Mouse (Mus musculus) lung, postnatal 0 days (tissue): ENCODE measurements around the gene Gabra3. TPM values are rescaled to one million over a fixed set of nuclear protein-coding genes. Genes with fewer than 3 reads are reported as not detected.

ENCODE experiments used
- ATAC-seq: fragments of 200-750 bp; cut with Nextera tagmentation; 2 replicates; pipeline ENCODE4 v1.8.0; 2017; ENCODE audit warnings: moderate library complexity
- DNase-seq: peaks from one replicate; pipeline ENCODE4 v3.0.0-alpha.2; 2016; ENCODE audit warnings: low spot score
- H3K27ac ChIP-seq: fragments of 300-500 bp; sonication (generic); 2 replicates; pipeline ENCODE4 v1.5.1; 2014; ENCODE audit warnings: antibody characterized with exemption, mild to moderate bottlenecking, low read length, mixed read lengths
- H3K27me3 ChIP-seq: fragments of 300-500 bp; sonication (generic); replicated peaks from 2 replicates; pipeline ENCODE4 v1.6.1; 2014; ENCODE audit warnings: low read length, mixed read lengths; ENCODE audit not compliant: insufficient read depth
- H3K36me3 ChIP-seq: fragments of 300-500 bp; sonication (generic); 2 replicates; pipeline ENCODE4 v1.6.1; 2014; ENCODE audit warnings: low read length, mixed read lengths; ENCODE audit not compliant: insufficient read depth
- H3K4me1 ChIP-seq: fragments of 300-500 bp; sonication (generic); 2 replicates; pipeline ENCODE4 v1.6.1; 2014; ENCODE audit warnings: antibody characterized with exemption, low read depth, low read length, mixed read lengths; ENCODE audit not compliant: insufficient read depth
- H3K4me2 ChIP-seq: fragments of 300-500 bp; sonication (generic); replicated peaks from 2 replicates; pipeline ENCODE4 v1.6.1; 2014; ENCODE audit warnings: low read depth, mild to moderate bottlenecking, low read length, moderate library complexity, mixed read lengths
- H3K4me3 ChIP-seq: fragments of 300-500 bp; sonication (generic); 2 replicates; pipeline ENCODE4 v1.5.1; 2014; ENCODE audit warnings: low read depth, low read length
- H3K9ac ChIP-seq: fragments of 300-500 bp; sonication (generic); replicated peaks from 2 replicates; pipeline ENCODE4 v1.6.1; 2014; ENCODE audit warnings: low read depth, mild to moderate bottlenecking
- H3K9me3 ChIP-seq: fragments of 300-500 bp; sonication (generic); 2 replicates; pipeline ENCODE4 v1.6.1; 2016; ENCODE audit warnings: low read length, mixed read lengths
- CTCF ChIP-seq: IDR thresholded peaks from 2 replicates; pipeline ENCODE4 v1.5.1; 2016; ENCODE audit warnings: antibody characterized with exemption, mild to moderate bottlenecking
- EP300 ChIP-seq: IDR thresholded peaks from 2 replicates; pipeline ENCODE4 v1.6.1; 2016; ENCODE audit warnings: antibody characterized with exemption, mild to moderate bottlenecking, control low read depth
- WGBS: fragments of 180-500 bp; shearing (Covaris S2); extraction: QIAGEN DNeasy Blood & Tissue Kit; methylation state at CpG from one replicate; pipeline ENCODE4 v1.1.7; 2014; 5-methylcytosine and 5-hydroxymethylcytosine counted together
- polyA plus RNA-seq: library from polyadenylated mRNA; unstranded; fragments of >200 nt; fragmentation: Nextera tagmentation; extraction: Ambion mirVana; gene quantifications from 2 replicates; pipeline ENCODE4 v1.2.1, GENCODE M21; 2015

The Gabra3 gene
- 0.12 TPM in 2 replicates for polyA plus RNA-seq

DNA sequence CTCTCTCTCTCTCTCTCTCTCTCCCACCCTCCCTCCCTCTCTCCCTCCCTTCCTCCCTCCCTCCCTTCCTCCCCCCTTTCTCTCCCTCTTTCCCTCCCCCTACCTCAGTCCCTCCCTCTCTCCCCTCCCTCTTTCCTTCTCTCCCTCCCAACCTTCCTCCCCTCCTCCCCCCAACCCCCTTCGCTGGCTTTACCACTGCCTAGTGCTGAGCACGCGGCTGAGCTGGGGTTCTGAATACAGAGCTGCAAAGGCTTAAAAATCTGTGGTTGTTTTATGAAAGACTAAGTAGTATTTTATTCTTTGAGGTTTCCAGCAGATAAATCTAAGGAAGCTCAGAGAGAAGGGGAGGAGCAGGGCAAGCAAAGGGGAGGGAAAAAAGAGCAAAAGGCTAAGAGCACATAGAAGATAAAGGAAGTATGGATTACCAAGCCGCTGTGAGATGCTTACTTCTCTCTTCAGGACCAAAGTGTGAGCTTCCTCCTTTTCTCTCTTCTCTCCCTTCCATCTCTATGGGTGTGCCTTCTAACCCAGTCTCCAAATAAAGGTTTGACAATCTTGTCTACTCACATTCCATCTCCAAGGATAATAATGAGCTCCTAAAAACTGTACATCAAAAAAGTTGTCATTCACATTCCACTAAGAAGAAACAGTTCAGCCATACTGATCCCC is at the start of gene Gabra3:
TSS of gene Gabra3 (minus strand) at position 619 of the 669 bp plus-strand sequence.
- Histone ChIP-seq H3K36me3 (no peaks in the 10 kb centered on the region), H3K4me2 (no peak within 1 kb of the TSS), H3K27me3 (no peaks in the 10 kb centered on the region), H3K4me1 (no peaks in the 10 kb centered on the region), H3K9ac (no peak within 1 kb of the TSS), H3K4me3 (no peak within 1 kb of the TSS), H3K27ac (no peak within 1 kb of the TSS), H3K9me3 (no peaks in the 10 kb centered on the region)
- ATAC-seq (no peak), DNase-seq (no peak)
- 7% methylated on average over 4 of the region's 4 CpGs for WGBS
- TF ChIP-seq CTCF (no peak), EP300 (no peak)

DNA sequence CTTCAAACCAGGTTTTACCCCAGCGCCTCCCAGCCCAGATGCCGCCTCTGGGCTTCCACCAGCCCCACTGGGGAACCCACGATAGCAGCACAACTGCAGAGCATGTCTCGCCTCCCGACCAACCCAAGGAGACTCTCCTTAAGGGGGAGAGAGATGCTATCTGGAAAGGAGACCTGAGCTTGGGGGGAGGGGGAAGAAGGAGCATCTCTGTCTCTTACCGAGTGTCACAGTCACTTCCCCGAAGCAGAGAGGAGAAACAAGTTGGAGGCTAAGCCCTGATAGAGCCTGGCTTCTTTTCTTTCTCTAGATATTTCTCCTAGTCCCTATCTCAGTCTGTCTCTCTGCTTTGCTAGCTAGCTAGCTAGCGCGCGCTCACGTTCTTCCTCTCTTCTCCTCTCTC is 859 bp downstream of the Gabra3 start:
- Histone ChIP-seq H3K4me3 (no peak overlapping the region), H3K4me1 (no peaks in the 10 kb centered on the region), H3K4me2 (no peak overlapping the region), H3K9me3 (no peaks in the 10 kb centered on the region), H3K27ac (no peak overlapping the region), H3K27me3 (no peaks in the 10 kb centered on the region), H3K36me3 (no peaks in the 10 kb centered on the region), H3K9ac (no peak overlapping the region)
- ATAC-seq (no peak), DNase-seq (no peak)
- 9% methylated on average over 7 of the region's 11 CpGs for whole genome bisulfite sequencing
- TF ChIP-seq EP300 (no peak), CTCF (no peak)

DNA sequence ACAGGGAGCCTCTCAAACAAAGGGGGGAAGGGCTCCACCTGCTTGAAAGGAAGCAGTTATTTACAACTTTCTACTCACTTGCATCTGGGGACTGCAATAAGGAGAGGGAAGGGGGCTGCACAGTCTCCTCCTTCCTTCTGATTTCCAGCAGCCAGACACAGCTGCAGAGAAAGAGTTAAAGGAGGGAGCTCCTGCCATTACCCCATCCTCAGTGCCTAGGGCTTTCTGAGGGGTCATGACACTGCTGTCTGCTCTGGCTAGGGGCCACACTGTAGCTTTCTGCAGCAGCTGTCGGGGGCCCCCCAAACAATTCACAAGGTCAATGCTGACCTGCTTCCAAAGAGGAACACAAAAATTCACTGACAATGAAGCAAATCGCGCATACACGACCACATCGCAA is 1.3 kb downstream of the Gabra3 start:
- no peak for DNase-seq
- H3K9me3 ChIP-seq: no peaks in the 10 kb centered on the region
- no peak overlapping the region for H3K9ac ChIP-seq
- no peak overlapping the region for H3K4me3 ChIP-seq
- H3K4me1 ChIP-seq: no peaks in the 10 kb centered on the region
- ATAC-seq: no peak
- no peaks in the 10 kb centered on the region for H3K36me3 ChIP-seq
- H3K27ac ChIP-seq: no peak overlapping the region
- no peaks in the 10 kb centered on the region for H3K27me3 ChIP-seq
- no peak for TF ChIP-seq CTCF
- TF ChIP-seq EP300: no peak
- H3K4me2 ChIP-seq: no peak overlapping the region
- WGBS: 16% methylated on average over 5 of the region's 5 CpGs

DNA sequence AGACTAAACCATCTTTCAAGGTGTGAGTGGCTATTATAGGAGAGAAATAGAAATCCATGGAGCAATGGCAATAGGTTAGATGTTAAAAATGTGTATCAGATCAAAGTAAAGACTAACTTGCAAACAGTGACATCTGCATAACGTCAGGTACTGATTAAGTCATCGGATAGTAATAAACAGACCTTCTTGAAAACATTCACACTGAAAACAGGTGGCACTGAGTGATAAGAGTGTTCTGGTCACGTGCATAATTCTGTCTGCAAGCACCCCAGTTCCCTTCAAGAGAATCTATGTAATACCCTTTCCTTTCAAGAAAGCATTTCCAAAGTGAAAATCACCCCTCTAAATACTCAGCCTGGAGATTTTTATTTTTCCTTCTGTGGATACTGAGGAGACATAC is 6.0 kb downstream of the Gabra3 start:
- H3K4me3 ChIP-seq: no peak overlapping the region
- no peaks in the 10 kb centered on the region for H3K4me1 ChIP-seq
- no peaks in the 10 kb centered on the region for H3K36me3 ChIP-seq
- H3K27me3 ChIP-seq: no peaks in the 10 kb centered on the region
- no peak for DNase-seq
- ATAC-seq: no peak
- H3K4me2 ChIP-seq: no peak overlapping the region
- 44% methylated on average over 3 of the region's 3 CpGs for WGBS
- TF ChIP-seq EP300 (no peak), CTCF (no peak)
- H3K9me3 ChIP-seq: no peaks in the 10 kb centered on the region
- no peak overlapping the region for H3K27ac ChIP-seq
- no peak overlapping the region for H3K9ac ChIP-seq

DNA sequence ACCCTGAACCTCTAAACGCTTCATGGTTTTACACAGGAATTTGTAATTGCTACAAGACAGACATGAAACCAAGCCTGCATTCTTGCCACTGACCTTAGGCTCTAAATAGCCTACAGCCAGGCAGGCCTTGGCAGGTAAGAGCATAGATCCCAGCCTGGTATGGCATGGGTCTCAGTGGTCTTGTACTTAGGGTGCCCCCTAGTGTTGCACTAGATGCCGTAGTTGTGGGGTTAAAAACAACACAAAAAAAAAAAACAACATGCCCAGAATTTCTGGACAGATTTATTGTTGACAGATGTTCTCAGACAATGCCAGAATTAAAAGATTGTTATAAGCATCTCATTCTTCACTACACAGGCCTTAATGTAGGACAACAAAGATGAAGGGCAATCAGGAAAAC is 12.0 kb downstream of the Gabra3 start:
- ATAC-seq (no peak), DNase-seq (no peak)
- H3K4me1 ChIP-seq: no peaks in the 10 kb centered on the region
- no peaks in the 10 kb centered on the region for H3K9me3 ChIP-seq
- no peak overlapping the region for H3K4me2 ChIP-seq
- no peaks in the 10 kb centered on the region for H3K36me3 ChIP-seq
- no peak overlapping the region for H3K27ac ChIP-seq
- no peak overlapping the region for H3K4me3 ChIP-seq
- TF ChIP-seq CTCF (peak; percentile 35; the same call in 1 of the 2 replicates), EP300 (no peak)
- H3K9ac ChIP-seq: no peak overlapping the region
- WGBS: 44% methylated on average over 2 of the region's 2 CpGs
- no peaks in the 10 kb centered on the region for H3K27me3 ChIP-seq

DNA sequence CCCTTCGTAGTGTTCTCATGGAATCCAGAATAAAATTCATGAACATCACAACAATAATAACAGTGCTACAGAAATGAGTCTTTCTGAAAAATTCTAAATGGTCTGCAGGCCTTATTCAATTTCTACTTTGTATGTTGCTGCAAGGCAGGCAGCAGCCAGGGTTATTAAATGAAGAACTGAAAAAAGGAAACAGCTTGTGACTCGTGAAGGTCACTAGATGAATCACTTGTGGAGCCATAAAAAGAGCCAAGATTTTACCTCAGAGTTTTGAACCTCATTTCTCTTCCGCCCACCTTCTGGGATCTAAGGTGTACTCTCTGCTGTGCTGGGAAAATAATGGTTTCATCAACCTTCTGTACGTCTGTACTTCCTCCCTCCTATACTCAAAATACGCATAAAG is 159.4 kb downstream of the Gabra3 start:
- Histone ChIP-seq H3K4me1 (no peaks in the 10 kb centered on the region), H3K27me3 (no peaks in the 10 kb centered on the region), H3K27ac (no peak overlapping the region), H3K9ac (no peak overlapping the region), H3K4me3 (no peak overlapping the region), H3K9me3 (no peaks in the 10 kb centered on the region), H3K4me2 (no peak overlapping the region), H3K36me3 (no peaks in the 10 kb centered on the region)
- no peak for ATAC-seq
- 73% methylated on average over 5 of the region's 5 CpGs for WGBS
- TF ChIP-seq CTCF: no peak
- TF ChIP-seq EP300: no peak
- no peak for DNase-seq
